Mouse (Mus musculus): Measurements from ENCODE around the gene Epb41l4b. TPM values are rescaled to one million over a fixed set of nuclear protein-coding genes. Genes with fewer than 3 reads are reported as not detected.

Epb41l4b gene
- polyA plus RNA-seq, 1 experiment = 2.3 TPM

GRCm38 (mm10) chr4:57137371-57138092, 5.7 kb downstream of the Epb41l4b start:
- Histone ChIP-seq H3K27ac (replicated peaks; ENCODE audit: low read depth, low read length) (no peak overlapping the region), H3K4me3 (ENCODE audit: insufficient read depth, low read depth, low read length) (no peak overlapping the region), H3K4me1 (ENCODE audit: control insufficient read depth, insufficient read depth, insufficient read length, low read length) (no peaks in the 10 kb centered on the region; the same call in 1 of the 2 replicates)

DNA sequence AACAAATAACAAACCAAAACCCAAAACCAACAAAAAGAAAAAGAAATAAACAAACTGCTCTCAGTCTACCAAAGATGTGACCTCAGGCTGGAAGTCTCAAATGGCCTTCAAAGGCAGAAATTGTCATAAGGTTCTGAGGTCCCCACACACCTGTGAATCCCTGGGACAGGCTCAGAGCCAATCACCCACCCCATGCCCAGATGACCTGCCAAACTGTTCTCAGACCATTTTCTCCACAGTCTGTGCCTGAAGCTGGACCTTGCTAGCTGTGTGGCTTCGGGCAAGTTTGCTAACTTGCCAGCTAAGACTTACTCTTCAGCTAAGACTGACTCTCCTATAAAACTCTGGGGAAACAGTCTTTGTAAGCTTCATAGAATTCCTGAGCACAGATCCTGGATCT, 7.8 kb downstream of the Epb41l4b start:
- H3K27ac ChIP-seq (replicated peaks; ENCODE audit: low read depth, low read length) = no peak overlapping the region
- H3K4me1 ChIP-seq (ENCODE audit: control insufficient read depth, insufficient read depth, insufficient read length, low read length) = no peaks in the 10 kb centered on the region
- H3K4me3 ChIP-seq (ENCODE audit: insufficient read depth, low read depth, low read length) = no peak overlapping the region

DNA sequence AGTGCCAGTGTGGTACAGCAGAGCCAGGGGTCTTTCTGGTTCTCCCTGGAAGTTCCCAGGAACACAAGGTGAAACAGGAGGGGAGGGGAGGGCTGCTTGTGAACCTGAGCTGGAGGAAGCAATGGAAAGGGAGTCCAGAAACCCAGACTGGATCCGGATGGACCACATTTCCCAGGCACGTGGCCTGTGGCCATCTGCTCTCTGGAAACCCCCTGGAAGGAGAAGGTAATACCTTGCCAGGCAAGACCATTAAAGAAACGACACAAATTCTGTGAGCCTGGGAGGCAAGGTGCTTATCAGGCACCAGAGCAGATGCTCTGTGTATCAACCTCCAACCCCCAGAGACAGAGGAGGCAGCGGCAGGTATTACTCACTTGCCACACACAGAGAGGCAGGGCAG, 8.7 kb downstream of the Epb41l4b start:
- no peak overlapping the region for H3K27ac ChIP-seq (replicated peaks; ENCODE audit: low read depth, low read length)

DNA sequence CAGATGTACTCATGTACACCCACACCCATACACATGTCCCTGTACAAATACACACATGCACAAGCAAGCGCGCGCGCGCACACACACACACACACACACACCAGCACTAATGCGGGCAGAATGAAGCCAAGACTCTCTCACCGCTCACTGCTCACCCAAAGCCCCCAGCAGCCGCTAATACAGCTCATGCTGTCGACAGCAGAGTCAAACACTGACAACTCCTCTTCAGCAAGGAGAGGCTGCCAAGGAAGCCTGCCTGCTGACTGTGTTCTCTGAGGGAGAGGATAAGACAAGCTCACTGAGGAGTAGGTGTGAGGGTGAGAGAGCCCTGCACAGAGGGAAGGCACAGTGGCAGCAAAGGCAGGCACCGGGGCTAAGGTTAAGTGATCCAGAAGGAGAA, 11.4 kb downstream of the Epb41l4b start:
- Histone ChIP-seq H3K4me3 (ENCODE audit: insufficient read depth, low read depth, low read length) (no peak overlapping the region), H3K4me1 (ENCODE audit: control insufficient read depth, insufficient read depth, insufficient read length, low read length) (no peaks in the 10 kb centered on the region), H3K27ac (replicated peaks; ENCODE audit: low read depth, low read length) (no peak overlapping the region)

More for the DNA sequence above, 8.7 kb downstream of the Epb41l4b start:
- Histone ChIP-seq H3K4me3 (ENCODE audit: insufficient read depth, low read depth, low read length) (no peak overlapping the region), H3K4me1 (ENCODE audit: control insufficient read depth, insufficient read depth, insufficient read length, low read length) (no peaks in the 10 kb centered on the region)

GRCm38 (mm10) chr4:57129718-57130515, 13.3 kb downstream of the Epb41l4b start:
- H3K27ac ChIP-seq (replicated peaks; ENCODE audit: low read depth, low read length) = no peak overlapping the region
- H3K4me1 ChIP-seq (ENCODE audit: control insufficient read depth, insufficient read depth, insufficient read length, low read length) = no peaks in the 10 kb centered on the region

DNA sequence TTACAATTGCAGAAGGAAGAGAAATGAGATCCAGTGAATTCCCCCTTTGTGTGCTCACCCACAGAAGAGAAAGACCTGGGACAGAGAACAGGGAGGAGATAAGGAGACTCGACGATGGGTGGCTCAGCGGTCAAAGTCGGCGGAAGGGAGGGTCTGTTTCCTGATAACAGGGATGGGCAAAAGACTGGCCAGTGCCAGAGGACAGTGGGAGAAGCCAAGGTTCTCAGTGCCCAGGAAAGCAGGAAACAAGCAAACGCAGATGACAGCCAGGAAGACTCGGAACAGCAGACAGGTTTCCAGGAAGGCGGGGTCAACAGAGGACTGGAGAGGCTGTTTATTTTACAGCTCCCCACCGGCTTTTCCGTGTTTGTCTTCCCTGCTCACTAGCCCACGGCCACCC, 20.2 kb downstream of the Epb41l4b start:
- no peak overlapping the region for H3K27ac ChIP-seq (replicated peaks; ENCODE audit: low read depth, low read length)
- H3K4me3 ChIP-seq (ENCODE audit: insufficient read depth, low read depth, low read length) = no peak overlapping the region
- no peaks in the 10 kb centered on the region for H3K4me1 ChIP-seq (ENCODE audit: control insufficient read depth, insufficient read depth, insufficient read length, low read length)

More at GRCm38 (mm10) chr4:57129718-57130515, 13.3 kb downstream of the Epb41l4b start:
- H3K4me3 ChIP-seq (ENCODE audit: insufficient read depth, low read depth, low read length) = no peak overlapping the region

GRCm38 (mm10) chr4:57122166-57122565, 21.1 kb downstream of the Epb41l4b start:
- H3K27ac ChIP-seq (replicated peaks; ENCODE audit: low read depth, low read length) = no peak overlapping the region
- no peak overlapping the region for H3K4me3 ChIP-seq (ENCODE audit: insufficient read depth, low read depth, low read length)
- H3K4me1 ChIP-seq (ENCODE audit: control insufficient read depth, insufficient read depth, insufficient read length, low read length) = no peaks in the 10 kb centered on the region

GRCm38 (mm10) chr4:57120563-57120962, 22.7 kb downstream of the Epb41l4b start:
- Histone ChIP-seq H3K27ac (replicated peaks; ENCODE audit: low read depth, low read length) (no peak overlapping the region), H3K4me3 (ENCODE audit: insufficient read depth, low read depth, low read length) (no peak overlapping the region)

DNA sequence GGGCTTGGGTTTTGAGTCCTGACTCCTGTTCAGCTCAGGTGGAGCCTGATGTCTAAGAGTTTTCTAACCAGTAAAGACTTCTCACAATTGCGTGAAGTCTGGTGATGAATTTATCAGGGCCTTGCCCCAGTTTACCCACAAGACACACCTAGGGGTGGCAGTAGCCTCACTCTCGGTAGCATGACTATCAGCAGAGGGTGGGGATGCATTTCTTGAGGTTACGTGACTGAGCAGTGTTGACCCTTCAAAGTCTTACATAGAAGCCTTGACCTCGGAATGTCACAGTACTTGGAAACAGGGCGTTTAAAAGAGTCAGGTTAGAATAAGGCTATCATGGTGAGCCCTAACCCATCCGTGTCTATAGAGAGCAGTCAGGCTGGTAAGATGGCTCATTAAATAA, 23.3 kb downstream of the Epb41l4b start:
- Histone ChIP-seq H3K27ac (replicated peaks; ENCODE audit: low read depth, low read length) (no peak overlapping the region), H3K4me1 (ENCODE audit: control insufficient read depth, insufficient read depth, insufficient read length, low read length) (no peaks in the 10 kb centered on the region), H3K4me3 (ENCODE audit: insufficient read depth, low read depth, low read length) (no peak overlapping the region)

More at GRCm38 (mm10) chr4:57120563-57120962, 22.7 kb downstream of the Epb41l4b start:
- H3K4me1 ChIP-seq (ENCODE audit: control insufficient read depth, insufficient read depth, insufficient read length, low read length) = no peaks in the 10 kb centered on the region

- Histone ChIP-seq H3K4me1 (ENCODE audit: control insufficient read depth, insufficient read depth, insufficient read length, low read length) (no peaks in the 10 kb centered on the region), H3K4me3 (ENCODE audit: insufficient read depth, low read depth, low read length) (no peak overlapping the region), H3K27ac (replicated peaks; ENCODE audit: low read depth, low read length) (no peak overlapping the region)
Observed at GRCm38 (mm10) chr4:57118883-57119282, 24.4 kb downstream of the Epb41l4b start.

GRCm38 (mm10) chr4:57116278-57116677, 27.0 kb downstream of the Epb41l4b start:
- no peak overlapping the region for H3K4me3 ChIP-seq (ENCODE audit: insufficient read depth, low read depth, low read length)
- no peak overlapping the region for H3K27ac ChIP-seq (replicated peaks; ENCODE audit: low read depth, low read length)
- no peaks in the 10 kb centered on the region for H3K4me1 ChIP-seq (ENCODE audit: control insufficient read depth, insufficient read depth, insufficient read length, low read length)

DNA sequence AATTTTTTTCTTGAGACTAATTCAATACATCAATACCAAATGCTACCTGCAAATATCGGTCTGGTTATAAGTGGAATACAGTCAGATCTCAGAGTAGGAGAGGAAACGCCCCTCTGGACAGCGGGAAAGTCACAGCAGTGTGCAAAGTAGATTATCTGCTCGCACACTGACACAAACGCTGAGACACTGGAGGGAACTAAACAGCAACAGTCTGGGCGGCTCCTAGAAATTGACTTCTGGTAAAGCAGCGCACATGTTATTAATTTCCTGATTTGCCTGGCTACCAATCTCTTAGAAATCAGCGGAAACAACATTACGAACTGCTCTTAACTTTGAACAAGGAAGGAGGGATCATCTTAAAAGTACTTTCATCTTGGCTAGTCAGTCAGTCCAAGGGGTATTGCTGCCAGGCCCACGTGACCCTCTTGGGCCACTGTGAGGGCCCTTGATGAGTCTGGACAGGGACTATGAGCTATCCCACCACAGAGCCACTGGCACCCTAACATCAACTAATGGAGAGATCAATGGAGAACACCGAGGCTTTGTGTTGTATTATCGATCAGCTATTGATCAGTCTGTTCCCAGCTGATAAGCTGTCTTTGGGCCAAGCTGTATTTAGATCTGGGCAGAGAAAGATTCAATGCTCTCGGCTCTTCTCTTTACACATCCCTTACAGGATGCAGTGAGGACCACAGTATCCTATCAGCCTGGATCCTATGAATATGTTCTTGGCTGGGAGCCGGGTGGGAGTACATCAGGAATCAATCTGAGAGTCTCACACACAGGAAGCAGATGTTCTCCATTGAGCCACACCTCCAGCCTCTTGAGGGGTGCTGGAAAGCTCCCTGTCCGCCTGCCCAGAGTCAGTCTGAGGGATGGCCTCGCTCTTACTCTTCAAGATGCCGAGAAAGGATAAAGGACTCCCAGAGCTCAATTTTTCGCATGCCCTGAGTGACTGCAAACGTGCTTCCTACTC, 28.3 kb downstream of the Epb41l4b start:
- Histone ChIP-seq H3K4me1 (ENCODE audit: control insufficient read depth, insufficient read depth, insufficient read length, low read length) (no peaks in the 10 kb centered on the region), H3K4me3 (ENCODE audit: insufficient read depth, low read depth, low read length) (no peak overlapping the region), H3K27ac (replicated peaks; ENCODE audit: low read depth, low read length) (no peak overlapping the region)

- H3K27ac ChIP-seq (replicated peaks; ENCODE audit: low read depth, low read length) = no peak overlapping the region
- H3K4me1 ChIP-seq (ENCODE audit: control insufficient read depth, insufficient read depth, insufficient read length, low read length) = no peaks in the 10 kb centered on the region
- H3K4me3 ChIP-seq (ENCODE audit: insufficient read depth, low read depth, low read length) = no peak overlapping the region
Observed at GRCm38 (mm10) chr4:57113472-57114216, 29.6 kb downstream of the Epb41l4b start.

DNA sequence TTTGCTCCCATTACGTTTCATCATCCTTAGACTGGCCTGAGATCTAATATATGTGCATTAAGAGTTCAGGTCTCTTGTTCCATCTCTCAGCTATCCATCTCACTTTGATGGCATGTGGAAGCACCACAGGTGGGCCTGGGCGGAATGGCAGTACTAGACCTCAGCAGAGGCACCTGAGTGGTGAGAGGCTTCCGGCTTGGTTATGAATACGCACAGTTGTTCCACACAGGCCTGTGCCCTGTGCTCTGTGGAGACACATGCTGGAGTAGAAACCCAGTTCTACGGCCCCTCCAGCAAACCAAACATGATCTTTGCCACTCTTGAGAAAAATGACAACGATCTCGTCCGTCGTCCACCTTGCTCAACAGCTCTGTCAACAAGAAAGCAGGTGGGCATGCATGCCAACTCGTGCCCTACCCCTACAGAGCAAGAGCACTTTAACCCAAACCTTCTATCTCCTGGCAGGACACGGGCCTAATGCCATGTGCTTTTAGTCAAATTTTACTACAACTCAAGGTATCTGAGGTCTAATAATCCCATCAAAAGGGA, 31.2 kb downstream of the Epb41l4b start:
- Histone ChIP-seq H3K4me1 (ENCODE audit: control insufficient read depth, insufficient read depth, insufficient read length, low read length) (no peaks in the 10 kb centered on the region), H3K4me3 (ENCODE audit: insufficient read depth, low read depth, low read length) (no peak overlapping the region), H3K27ac (replicated peaks; ENCODE audit: low read depth, low read length) (no peak overlapping the region)

Measured in brown adipose tissue, adult 24 weeks (tissue).